Mouse (Mus musculus): ENCODE data around the gene Srebf1. TPM values are rescaled to one million over a fixed set of nuclear protein-coding genes. Genes with fewer than 3 reads are reported as not detected.

The Srebf1 gene
- total RNA-seq, 2 experiments from 2014 or later = 35.5 to 36.1 TPM

DNA sequence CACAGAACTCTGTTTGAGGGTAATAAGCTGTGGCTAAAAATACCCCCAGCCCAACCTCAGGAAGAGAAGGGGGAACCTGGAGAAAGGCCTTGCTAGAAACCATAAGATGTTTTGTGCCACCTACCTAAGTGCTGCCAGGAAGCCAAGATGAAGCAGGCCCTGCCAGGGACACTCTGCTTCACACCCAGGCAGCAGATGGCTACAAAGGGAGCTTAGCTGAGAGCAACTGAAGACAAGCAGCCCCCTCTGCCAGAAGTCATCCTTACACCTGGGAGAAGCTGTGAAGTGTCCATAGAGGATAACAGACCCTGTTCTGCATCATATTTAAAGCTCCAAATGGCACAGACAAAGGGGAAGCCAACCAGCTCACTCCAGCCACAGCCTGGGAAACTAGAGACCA is 23.7 kb upstream of the Srebf1 start:
- intact Hi-C loops (cut with DNase I) = no loop called here
- DNase-seq (ENCODE audit: low spot score in 2 of 2) = no peak

DNA sequence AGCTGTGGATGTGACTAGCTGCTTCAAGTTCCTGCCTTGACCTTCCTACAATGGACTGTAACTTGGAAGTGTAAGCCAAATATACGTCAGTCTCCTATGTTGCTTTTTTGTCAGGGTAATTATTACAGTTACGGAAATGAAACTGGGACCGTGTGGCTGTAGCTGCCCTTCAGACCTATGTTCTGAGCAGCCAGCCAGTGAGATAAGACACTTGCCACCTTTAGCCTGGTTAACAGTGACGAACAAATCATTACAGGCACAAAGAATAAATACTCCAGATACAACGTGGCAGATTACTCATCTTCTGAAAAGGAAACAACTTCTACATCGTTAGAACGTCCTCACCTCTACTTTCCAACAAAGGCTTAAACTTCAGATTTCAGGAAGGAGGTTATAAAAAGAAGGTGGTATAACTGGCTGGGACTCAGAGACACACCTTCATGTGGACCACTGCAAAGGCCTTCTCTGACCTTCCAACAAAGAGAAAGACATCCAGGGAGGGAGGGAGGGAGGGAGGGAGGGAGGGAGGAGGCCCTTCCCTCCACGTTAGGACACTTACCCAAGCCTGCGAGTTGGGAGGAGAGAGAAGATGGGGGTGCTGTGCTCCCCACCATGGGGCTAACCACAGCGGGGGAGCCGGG is 22.2 kb upstream of the Srebf1 start:
- intact Hi-C loops (cut with DNase I) = no loop called here
- no peak for DNase-seq (ENCODE audit: low spot score in 2 of 2)

DNA sequence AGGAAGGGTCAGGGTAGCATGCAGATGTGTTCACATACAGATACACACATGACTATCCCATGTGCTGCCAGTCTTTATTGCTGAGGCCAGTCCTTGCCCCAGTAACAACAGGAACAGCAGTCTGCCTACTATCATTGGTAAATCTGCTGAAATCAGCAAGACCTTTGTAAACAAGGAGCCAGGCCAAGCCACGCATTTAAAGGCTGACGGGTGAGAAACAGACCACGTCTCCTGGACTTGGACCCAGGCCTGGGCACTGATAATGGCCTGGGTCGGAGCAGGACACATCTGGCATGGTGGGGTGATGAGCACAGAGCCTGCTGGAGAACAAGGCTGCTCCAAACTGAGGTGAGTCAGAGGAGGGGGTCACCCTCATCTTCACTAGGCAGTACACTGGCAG is 18.1 kb upstream of the Srebf1 start:
- DNase-seq (ENCODE audit: low spot score in 2 of 2) = no peak
- intact Hi-C loops (cut with DNase I) = no loop called here

DNA sequence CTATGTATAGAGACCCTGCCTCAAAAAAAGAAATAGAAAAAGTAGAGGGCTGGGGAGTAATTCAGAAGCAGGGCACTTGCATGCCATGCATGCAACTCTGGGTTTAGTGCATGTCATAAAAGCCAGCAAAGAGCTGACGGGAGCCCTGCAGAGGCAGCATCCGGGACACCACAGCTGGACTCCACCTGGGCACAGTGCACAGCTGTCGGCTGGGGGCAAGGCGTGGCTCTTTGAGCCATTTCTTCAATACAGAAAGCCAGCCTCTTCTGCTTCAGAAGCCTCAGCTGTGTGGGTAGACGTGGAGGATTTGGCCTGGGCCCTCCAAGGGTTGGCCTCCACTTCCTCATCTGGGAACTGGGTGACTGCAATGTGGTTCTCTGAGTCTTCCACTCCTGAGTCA is 13.0 kb upstream of the Srebf1 start:
- intact Hi-C loops (cut with DNase I) = no loop called here
- no peak for DNase-seq (ENCODE audit: low spot score in 2 of 2)

DNA sequence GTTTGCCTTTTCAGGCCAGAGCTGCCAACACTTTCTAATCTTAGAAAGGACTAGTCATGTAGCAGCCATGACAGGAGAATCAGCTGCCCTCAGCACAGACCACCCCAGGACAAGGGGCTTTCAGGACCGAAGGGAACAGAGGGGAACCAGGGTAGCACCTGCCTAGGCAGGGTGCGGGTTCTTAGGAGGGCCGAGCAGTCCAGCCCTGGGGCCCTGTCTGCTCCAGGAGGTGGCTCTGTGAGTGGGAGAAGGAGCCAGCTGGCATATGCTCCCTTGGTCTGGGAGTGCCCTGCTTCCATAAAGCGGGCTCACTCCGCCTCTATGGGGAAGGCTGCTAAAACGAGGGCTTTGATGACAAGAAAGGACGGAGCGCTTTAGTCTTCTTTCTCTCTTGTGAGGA is 10.9 kb upstream of the Srebf1 start:
- DNase-seq (ENCODE audit: low spot score in 2 of 2) = no peak
- intact Hi-C loops (cut with DNase I) = no loop called here

DNA sequence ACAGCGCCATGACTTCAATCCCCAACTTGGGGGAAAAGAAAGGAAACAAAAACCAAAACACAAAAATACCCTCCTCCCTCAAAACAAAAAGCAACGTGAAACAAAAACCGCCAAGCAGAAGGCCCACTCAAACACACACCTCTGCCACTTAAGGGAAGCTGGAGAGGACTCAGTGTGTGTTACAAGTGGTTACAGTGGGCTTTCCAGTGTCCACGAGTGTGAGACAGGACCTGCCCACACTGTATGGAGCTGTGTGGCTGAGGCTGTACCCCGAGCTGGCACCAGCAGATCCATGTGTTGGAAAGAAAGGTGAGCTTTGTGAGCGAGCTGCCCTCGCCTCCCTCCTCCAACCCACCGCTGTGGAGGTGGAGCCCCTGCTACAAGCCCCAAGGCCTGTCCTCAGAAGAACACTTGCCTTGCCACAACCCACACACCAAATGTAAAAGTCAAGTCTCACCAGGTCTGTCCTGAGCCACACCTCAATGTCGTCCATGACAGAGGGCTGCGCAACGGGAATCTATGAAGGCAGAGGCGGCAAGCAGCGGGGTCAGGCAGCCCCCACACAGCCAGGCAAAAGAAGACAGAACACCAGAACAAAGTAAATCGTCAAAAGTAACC is 10.2 kb upstream of the Srebf1 start:
- intact Hi-C loops (cut with DNase I) = no loop called here

DNA sequence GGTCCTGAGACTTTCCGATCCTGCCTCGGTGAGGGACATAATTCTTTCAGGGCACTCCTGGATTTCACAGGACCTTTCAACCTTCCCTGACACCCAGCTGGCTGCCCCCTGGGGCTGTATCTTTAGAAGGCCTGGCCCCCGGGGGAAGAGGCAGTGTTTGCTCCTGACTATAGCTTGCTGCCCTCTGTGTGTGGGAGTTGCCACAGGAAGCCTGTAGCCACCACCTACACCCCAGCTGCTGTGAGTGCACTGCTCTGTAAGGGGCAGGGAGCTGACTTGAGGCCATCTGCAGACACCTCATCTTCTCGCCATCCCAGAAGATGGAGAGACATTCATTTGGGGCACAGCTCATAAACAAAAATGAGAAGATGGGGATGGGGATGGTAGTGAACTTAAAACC is 9.6 kb upstream of the Srebf1 start:
- no peak for DNase-seq (ENCODE audit: low spot score in 2 of 2)
- intact Hi-C loops (cut with DNase I) = no loop called here

More for the DNA sequence above, 10.2 kb upstream of the Srebf1 start:
- no peak for DNase-seq (ENCODE audit: low spot score in 2 of 2)

DNA sequence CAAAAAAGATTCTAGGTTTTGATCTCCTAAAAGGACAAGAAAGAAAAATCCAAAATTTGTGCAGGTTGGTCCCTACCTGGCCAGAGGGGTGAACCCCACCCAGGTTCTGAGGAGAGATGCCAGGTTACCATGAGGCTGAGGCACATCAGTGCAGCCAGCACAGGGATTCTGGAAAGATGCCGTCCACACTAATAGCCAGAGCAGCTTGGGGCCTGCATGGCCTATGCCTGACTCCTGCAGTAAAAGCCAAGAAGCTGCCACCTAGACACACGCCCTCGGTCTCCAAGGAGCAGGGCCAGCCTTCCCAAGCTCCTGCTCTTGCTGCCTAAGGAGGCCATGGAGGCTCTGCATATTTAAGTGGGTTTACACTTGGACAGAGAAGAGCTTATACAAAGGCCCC is 8.9 kb upstream of the Srebf1 start:
- intact Hi-C loops (cut with DNase I) = no loop called here
- DNase-seq (ENCODE audit: low spot score in 2 of 2) = no peak

DNA sequence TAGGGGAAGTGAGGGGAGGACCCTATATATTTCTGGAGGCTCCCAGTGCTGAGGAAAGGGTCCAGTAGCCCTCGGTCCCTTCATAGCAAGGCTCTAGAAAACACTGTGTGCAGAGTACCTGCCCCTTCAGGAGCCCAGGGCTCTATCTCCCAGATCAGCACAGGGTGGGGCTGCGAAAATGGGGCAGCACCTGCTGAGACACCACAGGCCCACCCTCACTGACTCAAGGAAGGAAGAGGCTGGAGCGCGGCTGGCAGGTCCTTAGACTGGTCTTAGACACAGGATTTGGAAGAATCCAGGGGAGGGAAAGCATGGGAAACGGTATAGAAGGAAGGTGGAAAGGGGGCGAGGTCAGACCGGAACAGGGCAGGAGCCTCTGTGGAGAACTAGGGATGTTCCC is 8.1 kb upstream of the Srebf1 start:
- intact Hi-C loops (cut with DNase I) = no loop called here
- DNase-seq (ENCODE audit: low spot score in 2 of 2) = no peak

DNA sequence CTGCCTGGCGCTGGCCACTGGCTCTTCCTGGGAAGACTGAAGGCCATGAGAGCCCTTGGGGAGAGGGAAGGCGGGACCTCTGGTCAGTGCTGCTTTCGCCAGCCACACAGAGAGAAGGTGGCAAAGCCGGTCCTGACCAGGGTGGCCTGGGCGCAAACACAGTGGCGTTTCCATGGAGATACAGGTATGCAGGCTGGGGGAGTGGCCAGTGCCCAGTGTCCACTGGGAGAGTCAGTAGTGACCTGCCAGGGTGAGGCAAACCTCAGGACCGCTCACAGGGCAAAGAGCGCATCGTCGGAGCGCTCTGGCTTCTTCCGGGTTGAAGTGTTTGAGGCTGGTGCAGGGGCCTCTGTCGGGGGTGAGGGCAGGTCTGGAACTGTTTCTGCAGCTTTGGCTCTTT is 7.4 kb upstream of the Srebf1 start:
- no peak for DNase-seq (ENCODE audit: low spot score in 2 of 2)
- intact Hi-C loops (cut with DNase I) = no loop called here

DNA sequence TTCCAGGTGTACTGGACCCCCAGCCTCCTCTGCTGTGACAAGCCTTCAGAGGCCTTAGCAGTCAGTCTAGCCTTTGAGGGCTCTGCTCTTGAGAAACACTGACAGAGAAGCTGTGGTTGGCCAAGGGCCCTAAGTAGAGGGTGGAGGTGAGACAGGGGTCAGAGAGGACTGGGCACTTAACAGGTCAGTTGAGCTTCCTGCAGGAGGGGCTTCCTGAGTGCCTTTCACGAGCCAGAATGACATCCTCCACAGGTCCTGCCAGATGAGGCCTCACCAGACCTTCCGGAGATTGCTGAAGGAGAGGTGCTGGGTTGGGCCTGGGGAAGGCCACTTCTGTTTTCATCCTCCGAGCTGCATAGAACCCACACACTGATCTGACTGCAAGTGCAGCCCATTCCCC is 6.1 kb upstream of the Srebf1 start:
- no peak for DNase-seq (ENCODE audit: low spot score in 2 of 2)
- intact Hi-C loops (cut with DNase I) = no loop called here

DNA sequence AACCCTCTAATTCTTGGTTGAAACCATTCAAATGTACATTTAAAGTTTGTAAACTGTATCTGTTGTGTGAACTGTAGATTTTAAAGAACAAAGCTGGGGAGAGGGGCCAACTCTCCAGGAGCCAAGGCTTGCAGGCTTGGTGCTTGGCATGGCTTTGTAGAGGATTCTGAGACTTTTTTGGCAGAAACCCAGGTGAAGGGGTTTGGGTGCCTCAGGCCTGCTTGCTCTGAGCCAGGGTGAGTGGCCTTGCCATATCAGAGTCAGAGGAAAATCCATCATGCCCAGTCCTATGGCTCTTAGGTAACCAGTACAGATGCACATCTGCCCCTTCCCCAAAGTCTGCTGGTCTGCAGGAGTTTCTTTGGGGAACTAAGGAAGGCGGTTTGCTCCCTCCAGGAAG is 3.5 kb upstream of the Srebf1 start:
- DNase-seq (ENCODE audit: low spot score in 2 of 2) = no peak
- intact Hi-C loops (cut with DNase I) = no loop called here

DNA sequence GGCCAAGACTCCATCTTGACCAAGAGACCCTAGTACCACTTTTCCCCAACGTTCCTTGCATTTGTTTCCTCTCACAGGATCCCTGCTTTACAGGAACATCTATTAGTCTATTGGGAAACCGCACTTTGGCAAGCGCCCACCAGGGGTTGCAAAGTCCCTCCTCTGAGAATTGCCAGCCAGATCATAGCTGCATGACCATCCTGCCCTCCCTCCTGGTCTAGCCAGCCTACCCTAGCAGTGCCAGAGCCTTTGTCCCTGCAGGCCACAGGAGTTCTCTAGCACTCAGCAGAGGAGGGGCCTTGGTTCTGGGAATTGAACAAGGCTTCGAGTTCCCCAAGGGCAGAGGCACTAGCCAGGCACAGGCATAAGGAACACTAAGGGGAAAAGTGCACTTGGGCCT is 2.3 kb upstream of the Srebf1 start:
- intact Hi-C loops (cut with DNase I) = no loop called here
- DNase-seq (ENCODE audit: low spot score in 2 of 2) = no peak

DNA sequence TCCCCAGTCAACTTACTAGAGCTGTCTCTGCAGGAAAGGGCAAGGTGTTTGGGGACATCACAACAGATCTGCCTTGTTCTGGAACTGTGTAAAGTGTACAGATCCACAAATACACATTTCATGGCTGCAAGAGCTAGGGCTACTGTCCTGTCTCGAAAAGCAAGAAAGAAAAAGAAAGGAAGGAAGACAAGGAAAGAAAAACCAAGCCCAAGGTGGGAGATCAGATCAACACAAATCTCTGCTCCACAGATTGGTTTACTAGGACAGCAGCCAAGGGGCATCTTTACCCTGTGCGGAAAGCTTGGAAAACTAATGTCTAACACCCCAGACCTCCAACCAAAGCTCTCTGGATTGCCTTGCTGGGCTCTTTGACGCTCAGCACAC is 304 bp downstream of the Srebf1 start:
- no peak for DNase-seq (ENCODE audit: low spot score in 2 of 2)
- intact Hi-C loops (cut with DNase I) = no loop called here

DNA sequence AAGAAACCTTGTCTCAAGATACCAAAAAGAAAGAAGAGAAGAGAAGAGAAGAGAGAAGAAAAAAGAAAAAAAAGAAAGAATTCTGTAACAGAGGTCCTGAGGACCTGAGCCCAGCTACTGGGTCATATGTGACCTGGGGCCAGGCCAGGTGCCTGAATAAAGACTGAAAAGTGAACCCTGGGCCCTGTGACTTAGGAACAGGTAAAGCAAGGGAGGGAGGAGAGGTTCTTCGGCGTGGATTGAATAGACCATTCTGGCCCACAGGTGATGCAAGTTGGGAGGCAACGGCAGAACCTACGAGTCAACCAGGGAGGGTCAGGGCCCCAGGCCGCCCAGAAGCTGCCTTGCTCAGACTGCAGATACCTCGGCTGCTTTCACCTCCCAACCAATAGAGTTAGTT is 956 bp downstream of the Srebf1 start:
- no peak for DNase-seq (ENCODE audit: low spot score in 2 of 2)
- intact Hi-C loops (cut with DNase I) = no loop called here

DNA sequence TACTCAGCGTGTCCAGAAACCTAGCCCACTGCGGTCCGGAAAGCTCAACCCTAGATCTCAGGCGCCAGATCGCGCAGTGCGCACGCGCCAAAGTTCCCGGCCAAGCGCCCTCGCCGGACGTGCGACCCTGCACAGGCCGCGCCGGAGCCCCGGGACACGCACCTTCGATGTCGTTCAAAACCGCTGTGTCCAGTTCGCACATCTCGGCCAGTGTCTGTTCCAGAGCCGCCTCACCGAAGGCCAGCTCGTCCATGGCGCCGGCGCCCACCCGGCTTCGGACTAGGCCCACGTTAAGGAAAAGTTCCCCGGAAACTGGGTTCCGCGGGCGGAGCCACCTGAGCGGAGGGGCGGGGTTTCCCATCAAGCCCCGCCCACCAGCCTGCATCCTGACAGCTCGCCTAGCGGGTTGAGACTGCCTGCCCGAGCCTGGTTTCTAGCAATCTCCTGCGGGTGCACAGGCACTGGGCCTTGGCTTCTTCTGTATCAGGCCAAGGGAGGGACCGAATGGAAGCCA is 2.0 kb downstream of the Srebf1 start:
- peak; percentile 86 to 88 for DNase-seq (ENCODE audit: low spot score in 2 of 2)

DNA sequence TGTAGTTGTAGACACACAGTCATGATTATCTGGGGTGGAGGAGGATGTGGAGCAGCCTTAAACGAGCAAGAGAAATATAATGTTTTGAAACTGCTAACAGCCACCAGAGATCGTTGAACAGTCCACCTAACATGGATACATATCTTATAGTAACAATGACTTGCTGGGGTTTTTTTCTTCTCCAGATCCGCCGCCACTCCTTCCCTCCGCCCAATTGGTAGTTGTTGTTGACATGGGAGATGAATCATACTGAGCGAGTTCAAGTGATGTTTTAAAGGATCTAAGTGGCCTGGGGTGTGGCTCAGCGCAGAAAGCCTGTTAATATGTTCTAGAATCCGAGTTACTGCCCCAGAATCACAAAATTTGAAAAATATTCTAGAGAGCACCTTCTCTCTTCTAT is 2.8 kb downstream of the Srebf1 start:
- DNase-seq (ENCODE audit: low spot score in 2 of 2) = no peak
- intact Hi-C loops (cut with DNase I) = no loop called here

More for the DNA sequence above, 2.0 kb downstream of the Srebf1 start:
- intact Hi-C loops (cut with DNase I) = no loop called here

DNA sequence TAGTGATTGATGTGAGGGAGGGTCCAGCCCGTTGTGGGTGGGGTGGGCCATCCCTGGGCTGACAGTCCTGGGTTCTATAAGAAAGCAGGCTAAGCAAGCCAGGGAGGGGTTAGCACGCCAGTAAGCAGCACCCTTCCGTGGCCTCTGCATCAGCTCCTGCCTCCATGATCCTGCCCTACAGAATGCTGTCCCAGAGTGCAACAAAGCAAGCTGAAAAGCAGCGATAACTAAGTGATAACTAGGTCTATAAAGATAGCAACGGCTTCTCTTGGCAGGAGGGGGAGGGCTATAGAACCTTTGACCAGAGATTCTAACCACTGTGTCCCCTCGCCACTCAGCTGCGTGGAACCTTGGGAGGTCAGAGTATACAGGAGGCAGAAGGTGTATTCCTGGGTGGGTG is 4.9 kb downstream of the Srebf1 start:
- intact Hi-C loops (cut with DNase I) = no loop called here
- no peak for DNase-seq (ENCODE audit: low spot score in 2 of 2)

DNA sequence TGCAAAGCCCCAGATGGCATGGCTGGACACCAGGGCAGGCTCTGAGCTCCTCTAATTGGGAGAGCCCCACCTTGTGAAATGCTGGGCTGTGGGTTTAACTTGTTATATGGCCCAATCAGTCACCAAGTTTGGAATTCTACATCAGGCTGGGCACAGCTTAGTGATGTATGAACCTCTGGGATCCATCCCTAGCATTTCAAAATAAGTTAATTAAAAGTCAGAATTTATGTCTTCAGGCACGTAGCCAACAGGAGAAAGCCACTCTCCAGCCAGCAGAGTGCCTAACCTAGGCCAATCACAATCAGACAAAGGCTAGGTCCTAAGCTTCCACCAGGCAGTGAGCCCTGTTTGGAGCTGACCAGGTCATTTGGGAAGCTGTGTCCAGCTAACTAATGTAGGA is 5.7 kb downstream of the Srebf1 start:
- intact Hi-C loops (cut with DNase I) = no loop called here
- DNase-seq (ENCODE audit: low spot score in 2 of 2) = no peak

DNA sequence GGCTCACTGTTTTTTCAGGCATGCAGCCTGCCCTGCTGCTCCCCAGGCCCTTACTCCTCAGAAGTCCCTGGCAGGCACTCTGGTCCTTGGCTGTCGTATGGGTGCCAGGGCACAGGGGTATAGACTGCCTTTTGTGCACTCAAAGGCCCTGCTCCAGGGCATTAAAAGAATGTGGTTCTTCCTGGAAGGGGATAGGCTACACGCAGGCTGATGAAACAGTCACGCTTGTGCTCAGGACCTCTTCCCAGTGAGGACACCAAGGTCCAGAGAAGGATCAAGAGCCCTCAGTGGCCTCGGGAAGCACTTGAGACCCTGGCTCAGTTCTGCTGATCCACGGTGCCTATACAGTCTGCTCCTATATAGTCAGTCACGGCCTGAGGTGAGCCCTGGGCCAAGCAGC is 9.1 kb downstream of the Srebf1 start:
- intact Hi-C loops (cut with DNase I) = no loop called here
- no peak for DNase-seq (ENCODE audit: low spot score in 2 of 2)

DNA sequence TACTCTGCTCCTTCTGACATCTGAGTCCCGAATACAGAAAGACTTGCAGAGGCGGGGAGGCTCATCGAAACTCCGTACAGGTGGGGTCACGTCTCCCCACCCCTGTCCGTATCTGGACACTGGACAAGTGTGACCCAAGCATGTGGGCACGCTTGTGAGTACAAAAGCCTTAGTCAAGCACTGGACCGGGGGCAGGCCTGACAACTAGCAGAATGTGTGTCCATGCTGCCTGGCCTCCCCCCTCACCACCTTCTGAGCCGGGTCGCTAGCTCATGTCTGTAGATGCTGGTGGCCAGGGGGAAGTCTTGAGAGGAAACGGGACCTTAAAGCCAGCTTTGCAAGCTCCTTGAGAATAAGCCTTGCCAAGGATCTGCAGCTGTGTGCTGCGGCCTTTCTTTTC is 10.6 kb downstream of the Srebf1 start:
- no peak for DNase-seq (ENCODE audit: low spot score in 2 of 2)
- intact Hi-C loops (cut with DNase I) = no loop called here

DNA sequence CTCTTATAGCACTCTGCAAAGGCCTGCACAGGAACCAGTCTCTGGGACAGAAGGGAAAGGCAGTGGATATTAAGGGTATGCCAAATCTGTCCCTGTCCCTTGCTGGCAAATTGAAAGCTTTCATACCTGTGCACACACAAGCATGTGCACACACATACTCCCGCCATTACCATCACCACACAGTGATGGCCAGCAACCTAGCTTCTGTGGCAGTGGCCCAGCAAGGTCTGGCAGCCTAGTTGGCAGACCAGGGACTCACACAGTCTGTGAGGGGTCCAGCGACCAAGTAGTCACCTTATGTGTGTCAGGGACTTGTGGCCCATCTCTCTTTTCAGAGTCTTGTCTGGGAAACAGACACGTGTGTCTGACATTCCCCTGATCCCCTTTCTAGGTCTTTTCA is 11.2 kb downstream of the Srebf1 start:
- intact Hi-C loops (cut with DNase I) = no loop called here
- no peak for DNase-seq (ENCODE audit: low spot score in 2 of 2)

Measured in left cerebral cortex, postnatal 14 days (tissue).